Mouse (Mus musculus): ENCODE measurements around the gene Wee1.
"Not testable (repeated sequence)": the region's sequence is repeated elsewhere in the genome, so short reads cannot be mapped to it uniquely, and the experiment has no call there.

Wee1 gene

DNA sequence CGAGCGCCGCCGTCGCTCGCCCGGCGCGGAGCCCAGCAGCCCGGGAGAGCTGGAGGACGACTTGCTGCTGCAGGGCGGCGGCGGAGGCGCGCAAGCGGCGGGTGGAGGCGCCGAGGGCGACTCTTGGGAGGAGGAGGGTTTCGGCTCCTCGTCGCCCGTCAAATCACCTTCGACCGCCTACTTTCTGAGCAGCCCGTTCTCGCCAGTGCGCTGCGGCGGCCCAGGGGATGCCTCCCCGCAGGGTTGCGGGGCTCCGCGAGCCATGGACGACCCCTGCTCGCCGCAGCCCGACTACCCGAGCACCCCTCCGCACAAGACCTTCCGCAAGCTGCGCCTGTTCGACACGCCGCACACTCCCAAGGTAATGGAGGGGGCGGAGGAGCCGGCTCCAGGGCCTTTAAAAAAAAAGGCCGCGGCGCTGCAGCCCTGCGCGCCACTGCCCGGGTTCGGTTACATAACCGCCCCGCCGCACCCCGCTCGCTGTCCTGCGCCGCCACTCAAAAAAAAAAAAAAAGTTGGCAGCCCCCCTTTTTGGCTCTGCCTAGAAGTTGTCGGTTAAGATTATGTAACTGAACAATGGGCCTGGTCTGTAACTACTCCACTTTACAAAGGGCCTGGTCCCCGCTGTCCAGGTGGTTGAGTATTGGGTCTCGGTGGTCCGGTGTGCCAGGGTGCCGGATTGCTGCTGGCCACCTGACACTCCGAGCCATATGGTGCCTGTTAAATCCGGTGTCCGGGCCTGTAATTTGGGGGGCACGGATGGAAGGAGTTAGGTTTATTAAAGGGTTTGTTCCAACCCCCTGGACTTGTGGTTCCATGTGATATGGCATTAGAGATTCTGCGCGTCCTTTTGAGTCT lies 948 bp downstream of the Wee1 start:
- DNase-seq (ENCODE audit: low spot score in 2 of 2), result peak; percentile 39 to 53

DNA sequence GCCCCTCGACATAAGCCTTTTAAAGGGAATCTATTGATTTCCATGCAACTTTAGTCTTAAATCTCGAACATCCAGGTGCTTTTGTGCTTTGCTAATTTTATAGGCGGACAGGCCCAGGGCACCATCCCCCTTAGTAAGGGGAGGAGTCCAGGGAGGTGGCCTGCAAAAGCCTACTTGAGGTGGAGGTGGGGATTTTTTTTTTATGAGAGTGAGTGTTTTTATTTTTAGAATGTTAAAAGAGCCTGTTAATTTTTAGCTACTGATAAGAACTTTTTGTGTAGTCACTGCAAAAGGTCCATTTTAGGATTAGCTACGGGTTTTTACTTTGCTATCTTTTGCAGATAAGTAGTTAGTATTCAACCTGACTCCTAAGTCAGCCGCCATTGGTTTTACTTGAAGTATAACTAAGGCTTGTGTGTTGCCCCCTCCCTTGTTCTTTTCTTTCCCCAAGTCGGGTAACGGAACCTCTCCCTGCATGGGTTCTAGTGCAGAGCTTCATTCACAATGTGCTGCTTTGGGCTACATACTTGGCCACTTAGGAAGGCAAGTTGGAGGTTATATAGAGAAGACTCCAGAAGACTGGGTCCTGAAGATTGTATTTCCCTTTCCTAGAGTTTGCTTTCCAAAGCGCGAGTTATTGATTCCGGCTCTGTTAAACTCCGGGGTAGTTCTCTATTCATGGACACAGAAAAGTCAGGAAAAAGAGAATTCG lies 2.2 kb downstream of the Wee1 start:
- no peak for DNase-seq (ENCODE audit: low spot score in 2 of 2)

DNA sequence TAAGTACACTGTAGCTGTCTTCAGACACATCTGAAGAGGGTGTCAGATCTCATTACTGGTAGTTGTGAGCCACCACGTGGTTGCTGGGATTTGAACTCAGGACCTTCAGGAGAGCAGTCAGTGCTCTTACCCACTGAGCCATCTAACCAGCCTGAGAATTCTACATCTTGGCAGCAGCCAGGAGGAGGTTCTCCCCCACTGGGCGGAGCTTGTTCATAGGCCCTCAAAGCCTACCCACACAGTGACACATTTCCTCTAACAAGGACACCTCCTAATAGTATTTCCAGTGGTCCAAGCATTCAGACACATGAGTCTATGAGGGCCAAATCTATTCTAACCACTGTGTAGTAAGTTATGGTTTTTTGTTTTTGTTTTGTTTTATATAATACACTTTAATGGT lies 6.7 kb downstream of the Wee1 start:
- no peak for DNase-seq (ENCODE audit: low spot score in 2 of 2)

DNA sequence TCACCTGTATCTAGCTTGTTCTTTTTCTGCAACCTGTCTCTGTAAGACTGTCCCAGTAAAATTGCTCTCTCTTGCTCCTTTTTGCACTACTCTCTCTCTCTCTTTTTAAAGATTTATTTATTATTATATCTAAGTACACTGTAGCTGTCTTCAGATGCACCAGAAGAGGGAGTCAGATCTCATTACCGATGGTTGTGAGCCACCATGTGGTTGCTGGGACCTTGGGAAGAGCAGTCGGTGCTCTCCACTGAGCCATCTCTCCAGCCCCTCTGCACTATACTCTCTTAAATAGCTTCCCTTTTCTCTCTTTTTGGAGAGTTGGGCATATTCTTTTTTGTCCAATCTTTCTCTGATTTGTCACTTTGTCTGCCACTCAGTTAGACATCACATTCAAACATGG lies 10.4 kb downstream of the Wee1 start:
- not testable (repeated sequence) for DNase-seq (ENCODE audit: low spot score in 2 of 2)

DNA sequence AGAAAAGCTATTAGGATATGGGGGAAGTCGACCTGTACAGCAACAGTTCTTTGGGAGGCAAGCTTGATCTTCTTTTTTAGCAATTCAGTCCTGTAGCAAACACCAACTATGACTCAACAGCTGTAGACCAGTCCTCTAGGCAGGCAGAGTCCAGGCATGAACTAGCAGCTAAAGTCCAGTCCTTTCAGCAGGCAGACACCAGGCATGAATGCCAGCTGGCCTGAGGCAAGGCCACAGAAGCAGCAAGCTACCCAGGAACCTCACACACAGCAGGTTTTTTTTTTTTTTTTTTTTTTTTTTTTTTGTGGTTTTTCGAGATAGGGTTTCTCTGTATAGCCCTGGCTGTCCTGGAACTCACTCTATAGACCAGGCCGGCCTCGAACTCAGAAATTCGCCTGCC lies 12.1 kb downstream of the Wee1 start:
- DNase-seq (ENCODE audit: low spot score in 2 of 2), result no peak

DNA sequence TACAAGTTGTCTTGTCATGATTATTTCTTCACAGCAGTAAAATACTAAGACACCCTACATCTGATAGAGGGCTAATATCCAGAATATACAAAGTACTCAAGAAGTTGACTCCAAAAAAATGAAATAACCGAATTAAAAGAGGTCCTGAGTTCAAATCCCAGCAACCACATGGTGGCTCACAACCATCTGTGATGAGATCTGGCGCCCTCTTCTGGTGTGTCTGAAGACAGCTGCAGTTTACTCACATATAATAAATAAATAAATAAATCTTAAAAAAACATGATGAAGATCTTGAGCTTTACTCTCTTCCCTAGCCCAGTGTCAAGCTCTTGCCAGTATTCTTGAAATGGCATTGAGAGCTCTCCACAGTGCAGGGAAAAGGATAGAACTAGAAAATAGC lies 16.7 kb downstream of the Wee1 start:
- no peak for DNase-seq (ENCODE audit: low spot score in 2 of 2)

DNA sequence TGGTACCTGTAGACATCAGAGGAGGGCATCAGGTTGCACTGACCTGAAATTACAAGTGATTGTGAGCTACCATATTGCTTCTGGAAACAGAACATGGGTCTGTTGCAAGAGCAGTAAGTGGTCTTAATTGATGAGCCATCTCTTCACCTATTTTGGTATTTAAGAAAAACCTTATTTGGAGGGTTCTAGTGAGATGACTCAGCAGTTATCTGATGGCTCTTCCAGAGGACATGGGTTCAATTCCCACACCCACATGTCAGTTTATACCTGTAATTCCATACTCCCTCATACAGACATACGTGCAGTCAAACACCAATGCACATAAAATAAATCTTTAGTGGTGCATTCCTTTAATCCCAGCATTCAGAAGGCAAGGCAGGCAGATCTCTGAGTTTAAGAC lies 22.0 kb downstream of the Wee1 start:
- no peak for DNase-seq (ENCODE audit: low spot score in 2 of 2)

DNA sequence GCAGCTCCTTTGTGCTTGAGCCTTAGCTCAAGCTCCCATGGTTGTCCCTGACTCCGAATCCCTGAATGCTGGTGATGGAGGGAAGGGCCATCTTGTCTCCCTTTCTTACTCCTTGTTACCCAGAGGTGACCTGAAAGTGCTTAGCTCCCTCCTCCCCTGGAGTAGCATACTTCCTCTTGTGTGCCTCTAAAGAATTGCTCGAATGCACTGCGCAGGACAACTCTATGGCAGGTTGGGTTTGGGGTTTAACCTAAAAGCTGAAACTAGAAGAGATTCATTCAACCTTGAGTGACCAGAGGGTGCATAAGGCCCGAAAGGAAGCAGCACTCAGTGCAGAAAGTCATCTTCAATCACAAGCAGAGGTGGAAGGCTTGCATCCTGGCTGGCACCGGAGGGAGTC lies 31.0 kb downstream of the Wee1 start:
- no peak for DNase-seq (ENCODE audit: low spot score in 2 of 2)

DNA sequence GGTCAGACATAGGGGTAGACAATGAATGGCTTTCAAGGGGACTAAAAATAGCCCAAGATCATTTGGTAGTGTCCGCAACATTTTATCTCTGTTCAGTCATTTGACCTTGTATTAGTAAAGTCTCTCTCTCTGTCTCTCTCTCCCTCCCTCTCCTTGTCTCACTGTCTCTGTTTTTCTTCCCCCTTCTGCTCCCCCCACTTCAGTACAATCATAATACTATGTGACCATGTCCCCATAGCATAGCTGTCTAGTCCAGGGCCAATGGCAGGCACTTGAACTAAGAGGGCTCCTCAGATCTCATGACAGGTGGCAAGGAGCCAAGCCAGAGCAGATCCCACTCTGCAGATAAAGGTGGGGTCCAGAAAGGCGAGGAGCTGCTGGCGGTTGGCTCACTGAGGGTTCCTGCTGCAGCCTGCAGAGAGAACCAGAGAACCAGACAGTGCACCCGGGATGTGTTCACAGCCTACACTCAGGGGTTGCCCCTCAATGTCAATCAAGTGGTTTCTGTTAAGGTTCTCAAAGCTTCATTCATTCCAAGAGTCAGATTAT lies 34.9 kb downstream of the Wee1 start:
- DNase-seq (ENCODE audit: low spot score in 2 of 2), result no peak

DNA sequence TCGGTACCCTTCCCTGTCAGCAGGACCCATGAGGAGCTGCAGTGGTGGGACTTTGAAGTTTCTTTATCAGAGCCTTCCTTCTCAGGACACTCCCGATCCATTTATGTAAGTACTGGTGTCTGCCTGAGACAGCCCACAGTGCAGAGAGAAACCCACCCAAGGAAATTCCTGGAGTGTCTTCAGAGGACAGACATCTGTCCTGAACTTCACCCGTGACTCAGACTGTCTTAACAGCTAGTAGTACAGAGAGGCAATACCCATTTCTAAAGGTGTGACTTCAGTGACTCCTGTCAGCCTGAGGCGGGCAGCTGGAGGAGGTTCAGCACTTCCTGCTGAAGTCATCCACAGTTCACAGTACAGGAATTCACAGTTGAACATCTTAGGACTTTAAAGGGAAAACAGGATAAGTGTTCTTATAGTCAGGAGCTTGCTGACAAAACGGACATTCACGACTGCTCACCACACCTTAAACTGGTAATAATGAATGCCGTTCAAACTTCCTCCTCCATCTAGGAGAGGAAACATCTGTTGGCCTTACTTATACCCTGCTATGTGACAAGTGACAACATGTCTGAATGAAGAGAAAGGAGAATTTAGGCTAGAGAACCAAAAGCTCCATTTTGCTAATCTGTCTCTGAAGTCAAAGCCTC lies 35.5 kb downstream of the Wee1 start:
- DNase-seq (ENCODE audit: low spot score in 2 of 2), result no peak

DNA sequence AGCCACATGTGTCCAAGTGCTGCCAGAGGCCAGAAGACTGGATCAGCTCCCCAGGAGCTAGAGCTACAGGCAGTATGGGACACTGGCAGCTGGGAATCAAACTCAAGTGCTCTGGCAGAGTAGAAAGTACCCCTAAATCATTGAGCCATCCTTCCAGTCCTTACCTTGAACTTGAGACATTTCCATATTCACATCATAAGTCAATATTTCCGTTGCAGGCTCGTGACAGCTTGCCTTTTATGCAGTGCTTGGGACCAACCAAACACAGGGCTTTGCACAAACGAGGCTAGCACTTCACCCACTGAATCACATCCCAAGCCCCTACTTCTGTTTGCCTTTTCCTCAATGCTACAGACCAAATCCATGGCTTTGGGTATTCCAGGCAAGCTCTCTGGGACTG lies 36.2 kb downstream of the Wee1 start:
- no peak for DNase-seq (ENCODE audit: low spot score in 2 of 2)

DNA sequence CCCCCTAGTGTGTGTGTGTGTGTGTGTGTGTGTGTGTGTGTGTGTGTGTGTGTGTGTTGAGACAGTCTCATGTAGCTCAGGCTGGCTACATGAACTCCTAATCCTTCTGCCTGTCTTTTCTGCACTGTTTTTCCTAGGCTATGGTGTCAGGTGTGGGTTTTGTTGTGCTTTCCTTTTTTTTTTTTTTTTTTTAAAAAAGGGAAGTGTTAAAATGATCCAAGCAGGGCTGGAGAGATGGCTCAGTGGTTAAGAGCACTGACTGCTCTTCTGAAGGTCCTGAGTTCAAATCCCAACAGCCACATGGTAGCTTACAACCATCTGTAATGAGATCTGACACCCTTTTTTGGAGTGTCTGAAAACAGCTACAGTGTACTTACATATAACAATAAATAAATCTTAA lies 38.3 kb downstream of the Wee1 start:
- not testable (repeated sequence) for DNase-seq (ENCODE audit: low spot score in 2 of 2)

DNA sequence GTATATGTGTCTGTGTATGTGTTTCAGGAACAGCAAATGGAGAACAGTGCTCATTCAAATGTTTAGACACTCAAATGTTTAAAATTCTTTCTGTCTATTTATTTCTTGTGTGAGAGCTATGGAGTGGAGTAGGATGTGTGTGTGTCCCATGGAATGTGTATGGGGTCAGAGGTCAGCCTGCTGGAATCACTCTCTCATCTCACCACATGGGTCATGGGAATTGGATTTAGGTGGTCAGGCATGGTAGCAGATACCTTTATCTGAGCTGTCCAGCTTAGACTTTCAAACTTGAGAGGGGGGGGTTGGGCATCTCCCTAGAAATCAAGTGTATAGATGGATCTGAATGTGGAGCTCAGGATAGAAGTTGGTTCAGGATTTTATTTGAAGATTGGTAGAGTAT lies 38.8 kb downstream of the Wee1 start:
- no peak for DNase-seq (ENCODE audit: low spot score in 2 of 2)

DNA sequence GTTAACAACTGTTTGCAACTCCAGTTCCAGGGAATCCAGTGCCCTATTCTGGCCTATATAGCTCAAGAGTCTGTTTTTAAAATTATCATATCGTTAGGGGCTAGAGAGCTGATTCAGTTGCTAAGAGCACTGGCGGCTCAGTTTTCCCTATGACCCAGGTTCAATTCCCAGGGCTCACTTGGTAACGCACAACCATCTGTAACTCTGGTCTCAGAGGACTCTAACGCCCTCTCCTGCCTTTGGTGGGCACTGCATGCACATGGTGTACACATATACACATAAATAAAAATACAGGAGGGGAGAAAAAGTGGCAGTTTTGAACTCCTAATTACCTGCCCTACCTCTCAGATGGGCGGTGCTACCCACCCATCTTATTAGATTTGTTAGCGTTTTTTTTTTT lies 41.2 kb downstream of the Wee1 start:
- no peak for DNase-seq (ENCODE audit: low spot score in 2 of 2)

DNA sequence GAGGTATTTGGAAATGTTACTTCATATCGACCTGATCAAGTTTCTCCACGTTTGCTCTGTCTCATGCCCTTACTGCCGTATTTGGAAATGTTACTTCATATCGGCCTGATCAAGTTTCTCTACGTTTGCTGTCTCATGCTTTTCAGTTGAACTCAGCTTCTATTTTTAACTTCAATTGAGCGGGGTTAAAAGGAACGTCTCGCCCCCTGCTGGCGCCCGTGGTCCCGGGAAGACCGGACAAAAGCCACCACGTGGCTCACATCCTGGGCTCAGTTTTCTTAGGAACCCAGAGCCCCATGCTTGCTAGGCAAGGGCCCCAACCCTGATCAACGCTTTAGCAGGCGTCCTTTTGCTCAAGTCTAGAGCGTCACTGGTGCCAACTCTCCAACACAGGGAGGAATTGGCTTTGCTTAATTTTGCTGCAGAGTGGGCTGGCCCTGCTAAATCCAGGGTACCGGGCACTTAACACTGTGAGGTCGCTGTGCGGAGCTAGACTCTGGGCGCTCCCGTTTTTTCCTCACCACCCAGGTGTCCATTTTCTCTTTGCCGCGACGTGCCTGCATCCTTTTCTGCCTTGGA lies 42.3 kb downstream of the Wee1 start:
- peak; percentile 61 to 72 for DNase-seq (ENCODE audit: low spot score in 2 of 2)

DNA sequence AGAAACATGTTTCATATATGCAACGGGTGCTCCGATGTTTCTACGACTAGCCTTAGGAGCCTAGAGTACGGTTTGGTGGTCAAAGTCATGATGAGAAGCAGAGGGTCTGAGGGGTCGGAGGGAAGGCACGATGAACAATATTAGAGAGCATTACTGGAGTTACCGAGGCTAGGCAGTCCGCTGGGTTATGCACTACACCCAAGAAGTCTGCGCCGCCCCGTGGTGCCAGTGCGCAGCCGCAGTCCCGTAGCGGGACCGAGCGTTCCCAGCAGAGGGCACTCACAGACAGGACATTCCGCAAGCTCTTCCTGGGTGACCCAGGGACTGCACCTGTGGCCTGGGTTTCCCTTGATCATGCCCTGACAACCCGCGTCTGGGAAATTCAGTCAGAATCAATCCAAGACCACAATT lies 42.9 kb downstream of the Wee1 start:
- peak; percentile 87 to 94 for DNase-seq (ENCODE audit: low spot score in 2 of 2)

DNA sequence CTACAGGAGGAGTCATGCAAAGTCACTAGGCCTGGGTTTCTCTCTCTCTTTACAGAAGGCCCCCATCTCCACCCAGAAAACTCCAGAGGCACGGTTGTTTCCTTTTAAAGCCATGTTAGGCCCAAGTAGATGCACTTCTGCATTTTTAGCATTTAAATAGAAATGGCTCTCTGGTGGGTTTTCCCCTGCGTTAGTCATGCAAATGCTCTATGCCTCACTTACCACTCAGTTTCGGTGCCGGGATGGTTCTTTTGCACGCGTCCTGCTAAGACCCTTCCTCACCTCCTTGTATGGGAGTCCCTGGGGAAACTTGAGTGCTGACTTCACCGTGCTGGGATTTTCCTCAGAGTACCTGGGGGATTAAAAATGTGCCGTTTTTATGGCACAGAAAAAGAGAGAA lies 44.4 kb downstream of the Wee1 start:
- DNase-seq (ENCODE audit: low spot score in 2 of 2), result no peak

DNA sequence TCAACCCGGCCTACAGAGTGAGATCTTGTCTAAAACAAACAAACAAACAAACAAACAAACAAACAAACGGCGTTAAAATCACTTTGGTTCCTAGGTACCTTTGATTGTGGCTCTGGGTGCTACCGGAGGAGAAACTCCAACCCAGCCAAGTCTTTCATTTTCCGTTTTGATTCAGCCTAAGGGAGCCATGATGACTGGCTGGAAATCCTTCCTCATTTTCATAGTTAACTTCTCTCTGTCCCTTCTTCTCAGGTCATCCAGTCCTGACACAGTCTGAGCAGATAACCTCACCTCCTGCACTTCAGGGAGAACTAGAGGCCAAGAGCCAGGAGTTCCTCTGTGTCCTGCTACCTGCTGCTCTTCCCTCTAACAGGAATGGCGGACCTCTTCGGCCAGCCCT lies 57.4 kb downstream of the Wee1 start:
- DNase-seq (ENCODE audit: low spot score in 2 of 2), result no peak

DNA sequence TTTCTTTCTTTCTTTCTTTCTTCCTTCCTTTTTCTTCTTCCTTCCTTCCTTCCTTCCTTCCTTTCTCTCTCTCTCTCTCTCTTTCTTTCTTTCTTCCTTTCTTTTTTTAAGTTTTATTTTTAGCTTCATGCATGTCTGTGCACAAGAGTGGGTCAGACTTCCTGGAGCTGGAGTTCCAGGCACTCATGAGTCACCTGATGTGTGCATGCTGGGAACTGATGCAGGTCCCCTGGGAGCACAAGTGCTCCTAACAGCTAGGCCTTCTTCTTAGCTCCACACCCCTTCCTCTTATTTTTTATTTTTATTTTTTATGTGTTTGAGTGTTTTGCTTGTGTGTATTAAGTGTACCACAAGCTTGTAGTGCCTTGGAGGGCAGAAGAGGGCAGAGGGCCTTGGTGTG lies 58.8 kb downstream of the Wee1 start:
- DNase-seq (ENCODE audit: low spot score in 2 of 2), result no peak

DNA sequence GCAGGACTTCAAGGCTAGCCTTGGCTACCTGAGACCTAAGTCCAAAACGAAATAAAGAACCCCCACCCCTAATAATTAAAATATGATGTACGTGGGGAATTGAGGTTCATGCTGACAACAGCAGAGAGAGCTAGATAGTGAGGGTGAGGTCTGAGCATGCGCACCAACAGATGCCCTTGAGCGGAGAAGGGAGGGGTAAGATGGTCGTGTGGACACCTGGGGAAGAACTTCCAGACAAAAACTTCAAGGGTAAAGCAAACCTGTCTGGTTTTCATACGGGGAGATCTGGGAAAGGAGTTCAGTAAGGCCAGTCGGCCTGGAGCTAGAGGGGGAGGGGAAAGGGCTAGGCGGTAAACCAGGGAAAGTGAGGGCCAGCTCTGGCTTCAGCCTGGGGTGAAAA lies 59.6 kb downstream of the Wee1 start:
- no peak for DNase-seq (ENCODE audit: low spot score in 2 of 2)

DNA sequence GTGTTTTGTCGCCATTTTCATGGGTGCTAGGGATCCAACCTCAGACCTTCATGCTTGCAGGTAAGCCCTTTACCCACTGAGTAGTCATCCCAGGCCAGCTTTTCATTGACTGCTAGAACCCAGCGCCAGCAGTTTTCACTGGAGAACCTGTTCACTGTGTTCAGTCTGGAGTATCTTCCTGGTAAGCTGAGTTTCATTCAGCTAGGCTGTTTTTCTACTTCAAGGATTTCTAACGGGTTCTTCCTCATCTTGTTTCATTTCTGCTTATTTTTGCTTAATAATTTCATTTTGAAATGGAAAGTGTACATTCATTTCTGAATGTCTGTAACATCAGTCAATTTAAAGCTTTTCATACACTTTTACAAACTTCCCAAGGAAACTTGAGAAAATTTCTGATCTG lies 62.8 kb downstream of the Wee1 start:
- no peak for DNase-seq (ENCODE audit: low spot score in 2 of 2)

DNA sequence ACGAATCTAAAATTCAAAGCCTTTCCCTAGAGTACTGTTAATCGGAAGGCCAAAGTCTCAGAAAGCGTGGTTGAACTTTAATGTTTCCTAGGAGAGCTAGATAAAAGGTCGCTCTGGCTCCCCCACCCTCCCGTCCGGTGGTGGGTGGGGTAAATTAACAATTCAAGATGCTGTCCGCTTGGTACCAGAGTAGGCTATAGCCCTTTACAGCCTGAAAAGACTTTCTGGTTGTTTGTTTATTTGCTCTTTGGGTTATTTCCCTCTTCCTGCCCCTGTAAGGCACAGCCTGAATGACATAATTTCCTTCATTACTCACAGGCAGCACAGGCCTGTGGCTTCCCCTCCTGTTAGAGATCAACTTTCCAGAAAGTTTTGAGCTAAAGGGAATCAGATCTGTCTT lies 68.1 kb downstream of the Wee1 start:
- DNase-seq (ENCODE audit: low spot score in 2 of 2), result no peak
